ENCODE assay signal across 24 mouse cellular contexts in the genomic region with DNA sequence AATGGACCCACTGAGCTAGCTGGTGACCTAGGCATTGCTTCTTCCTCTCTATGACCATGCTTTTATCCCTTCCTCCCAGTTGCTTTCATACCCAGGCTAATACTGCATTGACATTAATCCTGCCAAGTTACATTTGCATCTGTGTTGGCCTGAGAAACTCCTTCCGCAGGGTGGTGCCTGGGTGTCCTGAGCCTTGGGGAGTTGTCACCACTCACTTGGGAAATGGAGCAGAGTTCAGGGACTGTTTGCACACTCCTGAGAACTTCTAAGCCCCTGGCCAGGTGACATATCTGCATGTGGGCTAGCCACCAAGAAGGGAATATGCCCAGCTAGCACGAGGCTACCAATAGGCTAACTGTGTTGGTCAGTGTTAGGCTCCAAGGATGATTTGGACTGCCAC. TPM values are rescaled to one million over a fixed set of nuclear protein-coding genes. Genes with fewer than 3 reads are reported as not detected.
"Had no signal": no experiment of that assay in that cellular context is flagged by ENCODE, and none has a peak within 500 bp of the region (broad histone marks: within the 10 kb centered on the region; RNA-seq: fewer than 3 reads in every experiment).

No protein-coding gene starts in this region.

- H3K4me3 ChIP-seq: limb, embryonic 10.5 days; limb, embryonic 13.5 days; liver, embryonic 12.5 days; liver, embryonic 15.5 days; megakaryocyte, embryonic 14.5 days; midbrain, embryonic 10.5 days; midbrain, embryonic 13.5 days; myocyte; neural tube, embryonic 12.5 days; neural tube, embryonic 15.5 days had no signal

- H3K9ac ChIP-seq: limb, embryonic 13.5 days; liver, embryonic 12.5 days; liver, embryonic 15.5 days; midbrain, embryonic 13.5 days; neural tube, embryonic 12.5 days; neural tube, embryonic 15.5 days had no signal

- H3K4me1 ChIP-seq: limb, embryonic 10.5 days; limb, embryonic 13.5 days; midbrain, embryonic 10.5 days; midbrain, embryonic 13.5 days; neural tube, embryonic 12.5 days; neural tube, embryonic 15.5 days had no signal

- H3K9me3 ChIP-seq: limb, embryonic 10.5 days; limb, embryonic 13.5 days; liver, embryonic 12.5 days; liver, embryonic 15.5 days; megakaryocyte, embryonic 14.5 days; midbrain, embryonic 10.5 days; midbrain, embryonic 13.5 days; neural tube, embryonic 12.5 days; neural tube, embryonic 15.5 days had no signal

- H3K27ac ChIP-seq: limb, embryonic 10.5 days; limb, embryonic 13.5 days; liver, embryonic 12.5 days; liver, embryonic 15.5 days; midbrain, embryonic 10.5 days; midbrain, embryonic 13.5 days; neural tube, embryonic 12.5 days; neural tube, embryonic 15.5 days had no signal

- ATAC-seq: liver, embryonic 12.5 days; midbrain, embryonic 13.5 days; midbrain, embryonic 16.5 days had no signal

- H3K27me3 ChIP-seq: limb, embryonic 13.5 days; liver, embryonic 15.5 days; midbrain, embryonic 13.5 days; neural tube, embryonic 12.5 days; neural tube, embryonic 15.5 days had no signal

- H3K4me2 ChIP-seq: limb, embryonic 13.5 days; liver, embryonic 12.5 days; liver, embryonic 15.5 days; midbrain, embryonic 13.5 days; neural tube, embryonic 12.5 days; neural tube, embryonic 15.5 days had no signal

- DNase-seq: kidney, adult 18-20 months; kidney, adult 9 months; kidney, postnatal 14 days; kidney, postnatal 4 days; lung, adult 2 months; lung, postnatal 14 days; right cerebral cortex, adult 18-20 months; right cerebral cortex, postnatal 14 days; right cerebral cortex, postnatal 4 days; thymus, adult 2 months; thymus, postnatal 14 days; thymus, postnatal 4 days had no signal

- H3K36me3 ChIP-seq: limb, embryonic 10.5 days; limb, embryonic 13.5 days; liver, embryonic 12.5 days; liver, embryonic 15.5 days; midbrain, embryonic 10.5 days; midbrain, embryonic 13.5 days; neural tube, embryonic 12.5 days; neural tube, embryonic 15.5 days had no signal

RNA-seq across cellular contexts. Expression of a gene that starts 23.0 kb away (rescaled TPM):
- total RNA-seq: monocyte, adult 5-6 weeks had no signal
